Mouse (Mus musculus) telencephalon, adult 2 months (tissue): ENCODE results near the gene Gm10447.
A peak's percentile ranks its signal among the peaks of the same experiment; 100 is the strongest.
"Not testable (repeated sequence)": the region's sequence is repeated elsewhere in the genome, so short reads cannot be mapped to it uniquely, and the experiment has no call there.

Experiments used
- DNase-seq: peaks from one replicate; pipeline ENCODE4 v3.0.0-alpha.2; 2011; ENCODE audit warnings: low read depth, low spot score

Gm10447 gene

GRCm38 (mm10) chr11:53443861-53444260, 13.0 kb downstream of the Gm10447 start:
- no peak for DNase-seq

GRCm38 (mm10) chr11:53441921-53442320, 15.0 kb downstream of the Gm10447 start:
- no peak for DNase-seq

GRCm38 (mm10) chr11:53436338-53436737, 20.6 kb downstream of the Gm10447 start:
- no peak for DNase-seq

- no peak for DNase-seq
These were observed 21.4 kb downstream of the Gm10447 start for GRCm38 (mm10) chr11:53435504-53435903.

- DNase-seq: no peak
These were observed 23.9 kb downstream of the Gm10447 start for GRCm38 (mm10) chr11:53433057-53433456.

GRCm38 (mm10) chr11:53431347-53432056, 25.4 kb downstream of the Gm10447 start:
- no peak for DNase-seq

- peak; percentile 100 for DNase-seq
These were observed 26.1 kb downstream of the Gm10447 start, which contains the start of the genes Uqcrq and Gdf9 for GRCm38 (mm10) chr11:53430670-53431346. Gene Uqcrq (minus strand): TSS chr11:53430831. Gene Gdf9 (plus strand): TSS chr11:53431023.

GRCm38 (mm10) chr11:53430300-53430669, 26.6 kb downstream of the Gm10447 start:
- peak; percentile 10 for DNase-seq

GRCm38 (mm10) chr11:53429182-53429581, 27.7 kb downstream of the Gm10447 start:
- no peak for DNase-seq

GRCm38 (mm10) chr11:53428716-53429057, 28.2 kb downstream of the Gm10447 start:
- no peak for DNase-seq

GRCm38 (mm10) chr11:53427993-53428715, 28.8 kb downstream of the Gm10447 start:
- DNase-seq: no peak

GRCm38 (mm10) chr11:53426914-53427313, 30.0 kb downstream of the Gm10447 start:
- not testable (repeated sequence) for DNase-seq

- DNase-seq: peak; percentile 17
These were observed 31.1 kb downstream of the Gm10447 start for GRCm38 (mm10) chr11:53425711-53426255.

- peak; percentile 53 for DNase-seq
These were observed 31.7 kb downstream of the Gm10447 start for GRCm38 (mm10) chr11:53425251-53425650.

- no peak for DNase-seq
These were observed 32.1 kb downstream of the Gm10447 start for GRCm38 (mm10) chr11:53424826-53425225.

GRCm38 (mm10) chr11:53423036-53423435, 33.9 kb downstream of the Gm10447 start, which contains the start of gene Leap2:
Gene Leap2 (minus strand): TSS chr11:53423170.
- no peak for DNase-seq

- DNase-seq: no peak
These were observed 38.9 kb downstream of the Gm10447 start for GRCm38 (mm10) chr11:53418048-53418447.

- DNase-seq: no peak
These were observed 43.0 kb downstream of the Gm10447 start for GRCm38 (mm10) chr11:53413871-53414270.

- DNase-seq: no peak
These were observed 45.2 kb downstream of the Gm10447 start for GRCm38 (mm10) chr11:53411738-53412137.
